Mouse (Mus musculus) E14TG2a.4 (cell line): ENCODE data around the gene Rpp25l.
A peak's percentile ranks its signal among the peaks of the same experiment; 100 is the strongest.

Experiments used
- H3K27me3 ChIP-seq: 2 replicates; pipeline ENCODE4 v1.6.1; 2014; ENCODE audit warnings: low read length, control low read depth; ENCODE audit not compliant: insufficient read depth
- H3K36me3 ChIP-seq: 2 replicates; pipeline ENCODE4 v1.6.1; 2014; ENCODE audit warnings: low read length, control low read depth; ENCODE audit not compliant: insufficient read depth
- H3K4me1 ChIP-seq: replicated peaks from 2 replicates; pipeline ENCODE4 v1.6.1; 2014; ENCODE audit warnings: low read depth, low read length, control low read depth
- H3K4me3 ChIP-seq: replicated peaks from 2 replicates; pipeline ENCODE4 v1.5.1; 2014; ENCODE audit warnings: mild to moderate bottlenecking, low read length
- H3K9me3 ChIP-seq: 2 replicates; pipeline ENCODE4 v1.6.1; 2014; ENCODE audit warnings: low read length, control low read depth
- CTCF ChIP-seq: conservative IDR thresholded peaks from 2 replicates; pipeline ENCODE4 v1.5.1; 2014; ENCODE audit warnings: low read length
- NANOG ChIP-seq: IDR thresholded peaks from 2 replicates; pipeline ENCODE4 v1.6.1; 2014; ENCODE audit warnings: borderline replicate concordance, low read length, mixed read lengths
- POU5F1 ChIP-seq: IDR thresholded peaks from 2 replicates; pipeline ENCODE4 v1.6.1; 2014; ENCODE audit warnings: low read length, borderline replicate concordance

Gene Rpp25l

DNA sequence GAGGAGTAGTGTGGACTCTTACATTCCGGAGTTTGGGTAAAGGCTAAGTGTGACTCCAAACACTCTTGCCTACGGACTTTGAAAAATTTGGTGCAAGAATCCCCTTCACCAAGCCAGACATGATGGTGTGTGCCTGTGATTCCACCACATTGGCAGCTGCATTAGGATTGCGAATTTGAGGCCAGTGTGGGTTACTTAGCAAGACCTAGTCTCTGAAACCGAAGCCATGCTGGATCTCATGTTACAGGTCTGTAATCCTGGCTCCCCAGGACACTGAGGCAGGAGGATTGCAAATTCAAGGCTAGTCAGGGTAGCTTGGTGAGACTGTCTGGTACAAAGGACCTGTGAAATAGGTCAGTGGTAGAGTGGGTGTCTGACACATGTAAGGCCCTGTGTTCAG is 45.4 kb upstream of the Rpp25l start:
- Histone ChIP-seq H3K36me3 (peaks cover 31% of the 10 kb centered on the region), H3K27me3 (no peaks in the 10 kb centered on the region), H3K9me3 (no peaks in the 10 kb centered on the region), H3K4me1 (peaks cover 78% of the 10 kb centered on the region), H3K4me3 (no peak overlapping the region)
- TF ChIP-seq NANOG = no peak
- TF ChIP-seq POU5F1 = no peak
- TF ChIP-seq CTCF = no peak

DNA sequence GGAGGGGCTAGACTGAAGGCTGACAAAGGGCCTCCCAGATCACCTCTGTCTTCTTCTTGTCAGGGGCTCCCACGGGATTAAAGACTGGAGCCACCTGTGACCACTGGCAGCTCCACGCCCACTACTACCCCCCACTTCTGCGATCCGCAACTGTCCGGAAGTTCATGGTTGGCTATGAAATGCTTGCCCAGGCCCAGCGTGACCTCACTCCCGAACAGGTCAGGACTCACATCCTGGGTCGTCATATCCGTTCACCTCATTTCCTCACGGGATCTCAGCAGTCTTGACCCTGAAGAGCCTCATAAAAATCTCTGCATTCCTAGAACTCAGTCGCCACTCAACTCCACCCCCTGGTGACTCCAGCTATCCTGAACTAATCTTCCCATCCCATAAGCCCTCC is 44.7 kb upstream of the Rpp25l start:
- TF ChIP-seq CTCF (no peak), POU5F1 (no peak)
- no peaks in the 10 kb centered on the region for H3K27me3 ChIP-seq

DNA sequence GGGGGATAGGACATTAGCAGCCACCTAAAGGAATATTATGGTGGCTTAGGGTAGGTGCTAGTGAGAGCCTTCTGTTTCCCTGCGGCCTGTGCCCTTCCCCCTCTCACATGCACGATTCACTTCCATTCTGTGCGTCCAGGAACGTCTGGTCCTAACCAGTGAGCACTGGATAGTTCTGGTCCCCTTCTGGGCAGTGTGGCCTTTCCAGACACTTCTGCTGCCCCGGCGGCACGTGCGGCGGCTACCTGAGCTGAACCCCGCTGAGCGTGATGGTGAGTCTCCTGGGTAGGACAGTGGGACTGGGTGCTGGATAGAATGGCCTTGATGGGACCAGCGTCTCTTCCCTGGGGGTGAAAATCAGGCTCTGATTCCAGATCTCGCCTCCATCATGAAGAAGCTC is 44.0 kb upstream of the Rpp25l start:
- H3K36me3 ChIP-seq = peaks cover 31% of the 10 kb centered on the region
- TF ChIP-seq CTCF (no peak), NANOG (no peak), POU5F1 (no peak)
- H3K4me1 ChIP-seq = peaks cover 71% of the 10 kb centered on the region
- H3K9me3 ChIP-seq = no peaks in the 10 kb centered on the region
- H3K27me3 ChIP-seq = no peaks in the 10 kb centered on the region
- H3K4me3 ChIP-seq = no peak overlapping the region; the same call in 1 of the 2 replicates

More for the DNA sequence above, 44.7 kb upstream of the Rpp25l start:
- H3K4me1 ChIP-seq = peaks cover 78% of the 10 kb centered on the region
- no peaks in the 10 kb centered on the region for H3K9me3 ChIP-seq
- no peak overlapping the region for H3K4me3 ChIP-seq
- H3K36me3 ChIP-seq = peaks cover 31% of the 10 kb centered on the region

DNA sequence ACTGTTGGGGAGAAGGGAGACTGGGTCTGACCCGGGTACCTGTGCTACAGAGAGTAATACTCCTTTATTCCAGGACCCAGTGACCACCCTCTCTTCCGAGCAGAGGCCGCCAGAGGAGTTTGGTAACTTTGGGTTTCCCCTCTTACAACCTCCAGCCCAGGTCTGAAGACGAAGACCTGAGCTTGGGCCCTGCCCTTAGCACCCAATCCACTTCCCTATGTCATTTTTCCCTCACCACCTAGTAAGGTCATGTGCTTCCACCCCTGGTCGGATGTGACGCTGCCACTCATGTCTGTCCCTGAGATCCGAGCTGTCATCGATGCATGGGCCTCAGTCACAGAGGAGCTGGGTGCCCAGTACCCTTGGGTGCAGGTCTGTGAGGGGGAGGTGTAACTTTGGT is 43.1 kb upstream of the Rpp25l start:
- Histone ChIP-seq H3K4me3 (peak overlapping the region; percentile 94), H3K27me3 (no peaks in the 10 kb centered on the region), H3K4me1 (peaks cover 63% of the 10 kb centered on the region), H3K36me3 (peaks cover 31% of the 10 kb centered on the region), H3K9me3 (no peaks in the 10 kb centered on the region)
- no peak for TF ChIP-seq CTCF
- TF ChIP-seq POU5F1 = no peak
- no peak for TF ChIP-seq NANOG

DNA sequence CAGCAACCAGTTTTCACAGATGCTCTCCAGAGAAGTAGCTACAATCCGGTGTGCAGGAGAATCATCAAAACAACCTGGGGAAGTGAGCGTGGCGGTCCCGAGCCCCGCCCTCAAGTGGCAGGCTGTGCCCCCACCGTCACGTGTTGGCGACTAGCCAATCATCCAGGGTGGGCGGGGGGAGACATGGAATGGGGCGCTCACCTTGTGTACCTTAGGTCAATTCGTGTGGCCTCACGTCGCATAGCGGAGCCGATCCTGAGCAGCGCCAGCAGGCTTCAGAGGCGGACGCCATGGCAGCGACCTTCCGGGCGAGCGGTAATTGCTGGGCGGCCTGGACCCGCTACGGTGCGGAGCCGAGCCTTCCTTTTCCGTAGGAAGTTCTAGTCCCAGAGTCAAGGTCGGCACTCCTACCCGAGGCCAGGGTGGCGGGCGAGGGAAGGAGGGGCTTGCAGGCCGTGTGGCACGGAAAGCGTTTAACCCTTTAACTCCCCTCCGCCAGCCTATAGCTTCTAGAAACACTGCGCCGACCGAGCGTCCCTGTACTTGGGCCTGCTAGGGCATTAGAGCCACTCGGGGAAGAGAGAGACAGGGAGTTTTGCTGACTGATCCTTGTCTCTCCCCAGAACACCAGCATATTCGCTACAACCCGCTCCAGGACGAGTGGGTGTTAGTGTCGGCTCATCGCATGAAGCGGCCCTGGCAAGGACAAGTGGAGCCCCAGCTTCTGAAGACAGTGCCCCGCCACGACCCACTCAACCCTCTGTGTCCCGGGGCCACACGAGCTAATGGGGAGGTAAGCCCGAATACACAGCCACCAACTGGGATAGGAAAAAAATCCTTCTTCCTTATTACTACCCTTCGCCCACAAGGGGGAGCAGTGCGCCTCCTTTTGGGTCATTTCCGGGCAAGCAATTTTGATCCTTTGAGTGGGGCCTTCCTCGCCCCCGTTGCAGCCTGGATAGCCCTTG is 42.3 kb upstream of the Rpp25l start, which contains the start of gene Sigmar1:
Gene Sigmar1 (minus strand): TSS at position 820 of the 968 bp plus-strand sequence.
- H3K36me3 ChIP-seq = peaks cover 31% of the 10 kb centered on the region
- H3K4me3 ChIP-seq = peak within 1 kb of the TSS; percentile 94
- peaks cover 54% of the 10 kb centered on the region for H3K4me1 ChIP-seq
- no peaks in the 10 kb centered on the region; the same call in 1 of the 2 replicates for H3K27me3 ChIP-seq
- TF ChIP-seq POU5F1 (no peak), CTCF (peak; percentile 57)
- H3K9me3 ChIP-seq = no peaks in the 10 kb centered on the region

DNA sequence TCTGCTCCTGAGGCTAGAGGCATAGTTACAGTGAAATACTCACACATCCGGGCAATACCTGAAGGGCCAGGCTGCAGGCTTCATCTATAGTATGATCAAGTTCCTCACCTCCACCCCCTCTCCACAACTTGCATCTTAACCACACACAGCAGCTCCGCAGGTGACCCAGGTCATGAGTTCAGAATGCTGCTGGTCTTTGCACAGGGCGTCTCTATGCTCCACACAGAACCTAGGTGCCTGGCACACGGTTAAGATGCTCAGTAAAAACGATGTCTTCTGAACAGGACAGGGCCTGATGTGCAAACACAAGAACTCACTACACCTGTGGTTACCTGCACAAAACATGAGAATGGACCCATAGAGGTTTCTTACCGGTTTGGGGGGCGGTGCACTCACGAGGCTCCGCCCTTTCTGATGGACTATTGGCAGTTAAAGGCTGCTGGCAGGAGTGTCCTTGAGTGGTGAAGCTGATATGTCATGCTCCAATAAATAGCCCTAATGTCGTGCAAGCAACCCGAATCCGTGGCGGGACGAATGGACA is 41.5 kb upstream of the Rpp25l start, which contains the start of gene Galt:
Gene Galt (plus strand): TSS at position 432 of the 541 bp plus-strand sequence.
- peaks cover 49% of the 10 kb centered on the region for H3K4me1 ChIP-seq
- peaks cover 2% of the 10 kb centered on the region; the same call in 1 of the 2 replicates for H3K27me3 ChIP-seq
- H3K9me3 ChIP-seq = no peaks in the 10 kb centered on the region
- TF ChIP-seq NANOG (no peak), POU5F1 (no peak), CTCF (no peak)
- H3K4me3 ChIP-seq = peak within 1 kb of the TSS; percentile 94
- H3K36me3 ChIP-seq = peaks cover 31% of the 10 kb centered on the region

DNA sequence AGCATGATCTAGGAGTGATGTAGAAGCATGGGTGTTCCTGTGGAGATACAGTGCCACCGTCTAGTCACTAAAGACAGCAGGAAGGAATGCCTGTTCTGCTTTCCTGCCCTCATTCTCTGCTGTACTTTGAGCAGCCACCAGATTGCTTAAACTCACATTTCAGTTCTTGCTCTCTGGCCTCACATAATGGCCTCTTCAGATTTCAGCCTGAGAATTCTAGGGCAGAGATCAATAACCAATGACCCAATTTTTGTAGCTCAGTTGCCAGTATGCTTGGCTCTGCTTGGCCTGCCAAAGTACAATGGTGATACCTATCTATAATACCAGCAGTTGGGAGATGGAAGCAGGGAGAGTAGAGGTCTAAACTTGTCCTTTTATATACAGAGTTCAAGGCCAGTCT is 31.7 kb upstream of the Rpp25l start:
- Histone ChIP-seq H3K27me3 (0 out of 2 replicates have a peak, but pooled peaks cover 3% of the 10 kb centered on the region), H3K4me1 (peaks cover 12% of the 10 kb centered on the region), H3K9me3 (peaks cover 35% of the 10 kb centered on the region), H3K36me3 (no peaks in the 10 kb centered on the region), H3K4me3 (no peak overlapping the region)
- TF ChIP-seq POU5F1 (no peak), CTCF (no peak), NANOG (no peak)

DNA sequence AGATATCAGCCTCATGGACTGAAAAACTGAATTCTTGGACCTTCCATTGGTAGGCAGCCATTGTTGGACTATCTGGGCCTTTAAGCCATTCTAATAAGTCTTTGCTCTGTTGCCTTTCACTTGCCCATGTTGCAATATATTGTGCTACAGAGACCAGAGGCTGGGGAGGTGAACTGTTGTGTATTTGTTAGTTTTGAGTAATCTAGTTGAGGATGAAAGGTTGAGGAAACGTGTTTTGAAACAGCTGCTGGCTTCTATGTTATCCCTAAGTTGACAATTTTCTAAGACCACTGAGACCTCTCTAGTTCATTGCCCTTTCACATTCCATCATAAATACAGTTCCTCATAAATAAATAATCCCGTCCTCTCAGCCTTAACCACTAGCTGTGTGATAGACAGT is 30.8 kb upstream of the Rpp25l start:
- Histone ChIP-seq H3K4me3 (no peak overlapping the region), H3K36me3 (peaks cover 8% of the 10 kb centered on the region), H3K27me3 (0 out of 2 replicates have a peak, but pooled peaks cover 3% of the 10 kb centered on the region), H3K4me1 (peaks cover 21% of the 10 kb centered on the region), H3K9me3 (peaks cover 35% of the 10 kb centered on the region)
- TF ChIP-seq NANOG = no peak
- TF ChIP-seq POU5F1 = no peak
- TF ChIP-seq CTCF = no peak

DNA sequence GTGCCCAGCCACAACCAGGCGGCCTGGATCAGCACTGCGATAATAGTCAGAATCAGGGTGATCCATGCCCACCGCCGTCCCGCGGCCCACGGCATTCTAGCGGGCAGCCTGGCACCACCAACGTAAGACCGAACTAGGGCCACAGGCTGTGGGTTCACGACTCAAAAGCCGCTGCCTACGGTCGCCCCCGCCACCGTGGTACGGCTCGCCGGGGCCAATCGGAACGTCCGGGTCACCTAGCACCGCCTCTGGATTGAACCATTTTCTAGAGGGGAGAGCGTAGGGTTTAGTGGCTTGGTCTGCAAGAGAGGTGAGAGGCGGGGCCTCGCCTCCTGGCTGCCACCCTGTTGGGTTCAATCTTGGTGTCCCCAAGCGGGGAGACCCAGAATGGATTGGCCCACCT is 27.8 kb upstream of the Rpp25l start:
- Histone ChIP-seq H3K4me3 (peak overlapping the region; percentile 95), H3K9me3 (peaks cover 5% of the 10 kb centered on the region), H3K27me3 (0 out of 2 replicates have a peak, but pooled peaks cover 3% of the 10 kb centered on the region), H3K4me1 (peaks cover 35% of the 10 kb centered on the region), H3K36me3 (peaks cover 26% of the 10 kb centered on the region)
- TF ChIP-seq CTCF (no peak), NANOG (no peak), POU5F1 (no peak)
